Mouse (Mus musculus): Measurements from ENCODE around the gene Cryz.

The Cryz gene

DNA sequence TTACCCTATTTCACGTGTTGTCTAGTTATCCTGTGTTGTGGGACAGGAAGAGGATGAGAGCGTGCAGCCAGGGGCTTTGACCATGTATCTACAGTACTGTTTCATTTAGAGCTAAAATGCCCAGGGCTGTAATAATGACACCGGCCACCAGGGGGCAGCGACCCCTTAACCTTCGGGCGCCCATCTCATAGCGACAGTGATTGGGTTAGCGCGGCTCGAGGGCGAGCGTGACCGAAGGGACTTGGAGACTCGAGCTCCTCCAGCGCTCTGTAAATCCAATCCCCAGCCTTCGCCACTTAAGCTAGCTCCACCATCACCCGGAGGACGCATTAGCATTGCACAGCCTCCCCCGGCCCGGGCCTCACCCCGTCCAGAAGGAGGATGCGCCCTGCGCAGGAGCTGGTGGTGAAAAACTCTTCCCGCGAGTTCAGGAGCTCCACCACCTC, at the start of gene Cryz:
Cryz (plus strand) TSS at position 224 of the 446 bp plus-strand sequence.
- in situ Hi-C loops (cut with MboI; ENCODE audit: low pct_unique_long_range_greater_than_20kb in 1 of 2, low sequenced_read_pairs in 2 of 2, unreplicated experiment in 1 of 2): no loop called here

DNA sequence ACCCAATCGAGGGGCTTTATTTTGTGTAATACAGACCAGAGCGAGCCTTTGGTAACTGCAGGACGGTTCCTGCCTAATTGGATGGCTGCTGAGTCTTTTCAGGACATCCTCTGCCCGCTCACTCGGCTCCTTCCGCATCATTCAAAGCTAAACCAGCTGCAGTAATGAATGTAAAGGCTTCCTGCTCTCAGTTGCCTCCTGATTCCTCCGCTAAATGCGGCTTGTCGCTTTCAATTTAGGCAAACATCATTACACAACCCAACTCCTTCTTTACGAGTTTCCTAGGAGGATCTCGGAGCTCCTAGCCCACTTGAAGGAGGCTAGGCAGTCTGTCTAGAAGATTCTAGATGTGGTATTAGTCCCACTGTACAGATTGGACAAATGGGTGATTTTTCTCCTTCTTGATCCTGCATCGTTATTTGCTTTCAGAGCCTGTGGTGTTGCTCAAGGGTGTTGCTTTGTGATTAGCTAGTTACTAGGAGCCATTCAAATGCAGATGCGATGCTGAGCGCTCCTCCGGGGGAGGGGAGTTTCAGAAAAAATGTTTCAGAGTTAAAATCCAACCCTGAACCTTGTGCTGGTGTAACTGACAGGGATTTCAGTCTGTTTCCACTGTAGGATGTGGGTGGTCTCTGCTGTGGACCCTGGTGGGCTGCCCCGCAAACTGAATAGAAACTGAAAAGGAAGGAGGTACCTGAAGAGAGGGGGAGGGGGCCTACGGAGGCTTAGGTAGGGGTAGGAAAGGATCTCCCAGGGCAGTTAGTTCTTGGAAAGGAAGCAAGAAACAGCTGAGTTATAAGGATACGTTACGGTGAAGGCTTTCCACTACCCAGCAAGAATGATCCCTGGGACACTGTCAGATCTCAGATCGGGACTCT, 48.7 kb upstream of the Cryz start:
- in situ Hi-C loops (cut with MboI; ENCODE audit: low pct_unique_long_range_greater_than_20kb in 1 of 2, low sequenced_read_pairs in 2 of 2, unreplicated experiment in 1 of 2): no loop called here

DNA sequence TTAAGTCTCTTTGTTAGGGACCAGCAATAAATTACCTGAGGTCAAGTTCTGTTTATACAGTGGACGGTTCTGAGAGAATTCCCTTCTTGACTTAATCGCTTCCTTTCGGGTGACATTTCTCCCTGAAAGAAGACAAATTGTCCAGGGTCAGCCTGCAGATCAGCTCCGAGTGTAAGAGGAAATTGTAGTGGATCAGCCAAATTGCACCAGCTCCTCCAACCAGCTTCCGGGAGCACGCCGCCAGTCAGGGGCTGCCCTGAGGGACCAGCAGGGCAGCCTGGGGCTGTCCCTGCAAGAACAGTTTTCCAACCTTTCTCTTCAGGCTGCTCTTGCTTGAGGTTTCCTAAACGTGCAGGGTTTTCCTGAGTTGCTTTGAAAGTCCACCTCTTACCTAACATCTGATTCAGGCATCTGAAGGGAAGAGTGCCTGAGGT, 47.6 kb upstream of the Cryz start:
- in situ Hi-C loops (cut with MboI; ENCODE audit: low pct_unique_long_range_greater_than_20kb in 1 of 2, low sequenced_read_pairs in 2 of 2, unreplicated experiment in 1 of 2): no loop called here

DNA sequence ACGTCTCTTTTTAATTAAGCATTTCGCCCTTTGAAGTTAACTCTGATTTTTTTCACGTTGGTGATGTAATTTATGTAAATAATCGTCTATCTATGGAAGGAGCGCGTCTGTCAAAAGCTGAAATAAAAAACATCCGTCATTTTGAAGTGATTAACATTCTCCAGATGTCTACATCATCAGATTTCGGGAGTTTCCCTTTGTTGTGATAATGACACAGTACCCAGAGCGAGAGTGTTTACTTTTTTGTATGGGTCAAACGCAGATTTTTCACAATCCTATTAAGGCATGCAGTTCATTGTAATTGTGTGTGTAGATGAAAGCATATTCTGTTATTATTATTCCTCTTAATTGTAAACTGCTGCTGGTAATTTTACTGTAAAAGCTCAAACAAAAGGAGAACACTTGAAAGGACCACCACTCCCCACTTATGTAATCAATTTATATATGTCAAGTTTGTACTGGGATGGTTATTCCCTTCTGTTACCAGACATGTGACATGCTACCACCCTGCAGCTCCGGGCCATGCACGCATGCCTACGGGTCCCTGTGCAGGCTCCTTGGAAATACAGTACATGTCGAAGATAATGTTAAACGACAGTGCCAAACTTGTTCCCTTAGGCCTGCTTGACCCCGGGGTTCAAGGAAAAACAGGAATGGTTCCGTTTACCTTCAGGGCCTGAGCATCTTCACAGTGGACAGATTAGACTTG, 46.0 kb upstream of the Cryz start:
- in situ Hi-C loops (cut with MboI; ENCODE audit: low pct_unique_long_range_greater_than_20kb in 1 of 2, low sequenced_read_pairs in 2 of 2, unreplicated experiment in 1 of 2): loop anchor here (25.0 kb wide), 2 partner anchors 238 to 588 kb away; partner anchors contain the start of gene Slc44a5 (in 2 of the 2)

DNA sequence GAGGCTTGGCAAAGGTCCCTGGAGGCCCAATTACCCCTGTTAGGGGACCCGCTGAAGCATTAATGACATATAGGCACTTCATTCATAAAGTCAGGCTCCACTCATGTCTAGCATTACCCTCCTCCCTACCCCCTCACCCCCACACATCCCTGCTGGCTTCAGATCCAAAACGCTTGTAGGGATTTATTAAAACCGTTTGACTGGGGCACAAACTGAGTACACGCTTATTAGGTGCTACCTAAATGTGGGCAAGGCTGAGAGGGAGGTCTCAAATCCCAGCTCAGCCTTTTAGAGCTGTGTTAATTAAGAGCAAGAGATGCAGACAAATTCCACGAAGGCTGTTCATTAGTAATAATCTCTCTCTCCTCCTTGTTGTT, 45.5 kb upstream of the Cryz start:
- in situ Hi-C loops (cut with MboI; ENCODE audit: low pct_unique_long_range_greater_than_20kb in 1 of 2, low sequenced_read_pairs in 2 of 2, unreplicated experiment in 1 of 2): loop anchor here (25.0 kb wide), 2 partner anchors 239 to 589 kb away; partner anchors contain the start of gene Slc44a5 (in 2 of the 2)

DNA sequence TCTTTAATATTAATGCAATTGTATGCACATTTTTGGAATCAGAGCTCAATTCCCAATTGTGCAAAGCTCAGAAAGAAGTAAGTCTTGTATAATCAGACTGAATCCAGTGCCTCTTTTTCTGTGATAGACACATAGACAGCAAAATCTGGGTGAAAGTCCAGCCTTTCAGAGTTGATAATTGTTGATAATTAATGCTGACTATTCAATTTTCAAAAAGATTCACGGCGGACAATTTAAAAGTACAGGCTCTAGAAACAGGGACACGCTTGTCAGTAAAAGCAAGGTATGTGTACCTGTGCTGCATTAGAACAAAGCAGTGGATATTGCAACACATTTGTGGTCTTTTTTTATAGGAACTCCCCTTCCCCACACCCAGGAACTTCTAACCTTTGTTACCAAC, 34.3 kb upstream of the Cryz start:
- in situ Hi-C loops (cut with MboI; ENCODE audit: low pct_unique_long_range_greater_than_20kb in 1 of 2, low sequenced_read_pairs in 2 of 2, unreplicated experiment in 1 of 2): loop anchor here (25.0 kb wide), 2 partner anchors 250 to 600 kb away; partner anchors contain the start of gene Slc44a5 (in 2 of the 2)

DNA sequence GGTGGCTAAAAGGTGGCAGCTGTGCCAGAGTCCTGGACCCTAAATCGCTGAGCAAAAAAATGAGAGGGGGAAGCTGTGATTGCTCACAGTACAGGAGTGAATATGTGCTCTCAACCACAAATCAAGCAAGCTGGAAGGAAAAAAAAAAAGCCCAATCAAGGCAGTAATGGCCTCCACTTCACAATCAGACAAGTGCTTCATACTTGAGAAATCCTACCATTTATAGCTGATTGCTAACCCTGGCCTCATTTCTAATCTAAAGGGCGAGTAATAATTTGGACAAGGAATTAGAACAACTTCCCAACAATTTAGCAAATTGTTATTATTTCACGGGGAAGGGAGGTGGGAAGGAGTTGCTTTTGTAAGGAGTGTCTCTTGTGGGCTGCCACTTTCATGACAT, 31.1 kb upstream of the Cryz start:
- in situ Hi-C loops (cut with MboI; ENCODE audit: low pct_unique_long_range_greater_than_20kb in 1 of 2, low sequenced_read_pairs in 2 of 2, unreplicated experiment in 1 of 2): loop anchor here (25.0 kb wide), 2 partner anchors 253 to 603 kb away; partner anchors contain the start of gene Slc44a5 (in 2 of the 2)

DNA sequence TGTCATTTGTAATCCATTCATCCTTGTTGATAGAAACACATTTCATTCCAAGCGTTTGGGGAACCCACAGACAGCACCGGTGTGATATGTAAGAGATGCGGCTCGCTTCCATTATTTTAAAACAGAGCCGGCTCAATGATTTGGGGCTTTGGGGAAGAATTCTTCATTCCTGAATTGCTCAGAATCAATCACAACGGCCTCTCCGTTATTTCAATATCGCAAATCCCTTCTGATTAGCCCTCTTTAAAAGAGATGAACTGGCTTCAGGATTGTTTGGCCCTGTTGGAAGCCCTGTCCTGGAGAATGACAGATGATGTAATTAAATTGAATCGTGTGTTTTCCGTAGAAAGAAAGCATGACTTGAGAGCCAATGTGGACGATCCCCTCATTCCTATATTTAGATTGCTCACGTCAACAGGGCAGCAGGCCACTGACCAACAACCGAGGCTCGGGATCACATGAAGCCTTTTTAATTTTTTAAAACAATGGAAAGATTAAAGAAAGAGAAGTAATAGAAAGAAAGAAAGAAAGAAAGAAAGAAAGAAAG, 26.4 kb upstream of the Cryz start:
- in situ Hi-C loops (cut with MboI; ENCODE audit: low pct_unique_long_range_greater_than_20kb in 1 of 2, low sequenced_read_pairs in 2 of 2, unreplicated experiment in 1 of 2): loop anchor here (5.0 to 25.0 kb wide), 4 partner anchors 253 to 608 kb away; partner anchors contain the start of gene Slc44a5 (in 2 of the 2)

DNA sequence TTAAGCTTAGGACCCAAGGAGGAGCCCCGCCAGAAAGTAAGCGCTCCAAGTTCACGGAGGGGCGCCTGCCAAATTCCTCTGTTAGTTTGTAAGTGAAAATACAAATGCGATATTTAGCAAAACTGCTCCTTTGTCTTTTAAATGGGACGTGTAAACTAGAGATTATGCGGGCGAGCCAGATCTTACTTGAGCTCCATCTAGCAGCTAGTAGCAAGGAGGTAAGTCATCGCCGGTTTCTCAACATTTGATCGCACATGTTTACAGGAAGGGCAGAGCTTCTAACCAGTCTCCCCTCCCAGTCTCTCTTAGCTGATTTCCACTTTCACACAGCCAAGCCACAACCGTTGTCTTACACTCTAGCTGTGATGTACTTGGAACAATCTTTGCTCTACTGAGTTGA, 25.7 kb upstream of the Cryz start:
- in situ Hi-C loops (cut with MboI; ENCODE audit: low pct_unique_long_range_greater_than_20kb in 1 of 2, low sequenced_read_pairs in 2 of 2, unreplicated experiment in 1 of 2): loop anchor here (5.0 to 25.0 kb wide), 4 partner anchors 253 to 608 kb away; partner anchors contain the start of gene Slc44a5 (in 2 of the 2)

DNA sequence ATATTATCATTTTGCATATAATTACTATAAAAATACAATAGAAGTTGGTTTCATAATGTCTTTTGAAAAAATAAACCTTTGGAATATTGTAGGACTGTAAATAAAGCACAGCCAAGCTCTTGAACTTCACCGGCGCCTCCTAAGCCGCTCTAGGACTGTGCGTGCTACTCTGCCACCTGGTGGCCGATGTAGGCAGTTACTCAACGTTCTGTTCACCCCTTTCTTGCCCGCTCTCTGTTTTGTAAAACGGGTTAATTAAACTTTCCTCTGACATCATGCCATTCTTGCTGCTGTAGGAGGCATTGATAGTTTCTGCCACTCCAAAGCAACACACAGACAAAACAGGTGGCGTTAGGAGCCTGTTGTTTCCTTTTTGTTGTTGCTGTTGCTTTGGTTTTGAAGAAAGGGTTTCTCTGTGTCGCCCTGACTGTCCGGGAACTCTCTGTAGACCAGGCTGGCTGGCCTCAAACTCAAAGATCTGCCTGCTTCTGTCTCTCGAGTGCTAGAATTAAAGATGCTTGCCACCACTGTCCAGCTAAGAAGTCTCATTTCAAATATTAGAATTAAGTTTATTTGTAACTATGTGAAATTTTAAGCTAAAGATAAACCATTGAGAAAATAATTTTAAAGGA, 24.1 kb upstream of the Cryz start:
- in situ Hi-C loops (cut with MboI; ENCODE audit: low pct_unique_long_range_greater_than_20kb in 1 of 2, low sequenced_read_pairs in 2 of 2, unreplicated experiment in 1 of 2): loop anchor here (5.0 to 25.0 kb wide), 4 partner anchors 255 to 610 kb away; partner anchors contain the start of gene Slc44a5 (in 2 of the 2)

DNA sequence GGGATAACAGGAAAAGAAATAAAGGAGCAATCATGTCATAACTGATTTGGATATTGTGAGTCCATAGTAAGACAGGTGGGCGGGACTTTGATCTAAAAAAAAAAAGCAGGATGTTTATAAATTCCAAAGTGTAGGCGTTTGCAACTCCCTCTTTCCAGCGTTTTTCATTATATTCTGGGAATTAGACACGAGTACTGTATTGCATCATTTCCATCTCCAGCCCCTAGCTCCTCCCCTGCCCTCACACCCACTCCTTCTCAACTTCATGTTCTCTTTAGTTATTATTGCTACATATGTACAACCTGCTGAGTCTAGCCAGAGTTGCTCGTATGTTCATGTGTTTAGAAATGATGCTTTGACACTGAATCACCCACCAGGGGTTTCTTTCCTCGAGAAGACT, 22.8 kb upstream of the Cryz start:
- in situ Hi-C loops (cut with MboI; ENCODE audit: low pct_unique_long_range_greater_than_20kb in 1 of 2, low sequenced_read_pairs in 2 of 2, unreplicated experiment in 1 of 2): loop anchor here (5.0 to 25.0 kb wide), 4 partner anchors 256 to 611 kb away; partner anchors contain the start of gene Slc44a5 (in 2 of the 2)

DNA sequence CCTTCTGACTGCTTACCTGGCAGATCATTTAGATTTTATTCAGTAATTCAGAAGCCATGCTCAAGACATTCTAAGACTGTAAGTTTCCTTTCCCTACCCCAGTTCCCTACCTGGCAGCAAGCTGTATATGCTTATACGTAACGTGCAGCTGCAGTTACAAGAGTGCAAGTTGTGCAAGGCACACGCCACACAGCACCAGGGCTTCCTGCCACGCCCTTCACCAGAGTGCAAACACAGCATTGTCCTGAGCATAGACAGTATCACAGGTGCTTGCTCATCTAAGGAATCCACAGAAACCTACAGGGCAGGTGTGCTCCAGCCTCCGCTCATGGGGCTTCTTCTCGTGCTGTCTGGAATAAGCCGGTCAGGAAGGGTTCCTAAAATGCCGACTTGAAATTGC, 18.6 kb upstream of the Cryz start:
- in situ Hi-C loops (cut with MboI; ENCODE audit: low pct_unique_long_range_greater_than_20kb in 1 of 2, low sequenced_read_pairs in 2 of 2, unreplicated experiment in 1 of 2): loop anchor here in 1 of 2 experiments (10.0 kb wide), 1 partner anchor 303 kb away; no protein-coding TSS in a partner anchor

DNA sequence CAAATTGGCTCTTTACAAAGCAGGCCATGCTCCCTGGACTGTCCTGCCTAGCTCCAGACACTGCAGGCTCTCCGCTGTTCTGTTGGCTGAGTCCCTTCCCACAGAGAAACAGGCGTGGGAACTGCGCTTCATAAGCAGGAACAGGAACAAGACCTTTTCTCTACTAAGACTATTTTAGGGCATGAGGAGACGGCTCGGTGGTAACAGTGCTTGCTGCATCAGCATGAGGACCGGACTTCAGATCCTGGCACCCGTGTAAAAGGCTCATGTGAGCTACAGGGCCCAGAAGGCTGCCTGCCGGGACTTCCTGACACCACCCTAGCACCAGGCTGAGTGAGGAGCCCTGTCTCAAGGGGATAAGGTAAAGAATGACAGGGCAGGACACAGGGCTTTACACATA, 12.2 kb upstream of the Cryz start:
- in situ Hi-C loops (cut with MboI; ENCODE audit: low pct_unique_long_range_greater_than_20kb in 1 of 2, low sequenced_read_pairs in 2 of 2, unreplicated experiment in 1 of 2): no loop called here

DNA sequence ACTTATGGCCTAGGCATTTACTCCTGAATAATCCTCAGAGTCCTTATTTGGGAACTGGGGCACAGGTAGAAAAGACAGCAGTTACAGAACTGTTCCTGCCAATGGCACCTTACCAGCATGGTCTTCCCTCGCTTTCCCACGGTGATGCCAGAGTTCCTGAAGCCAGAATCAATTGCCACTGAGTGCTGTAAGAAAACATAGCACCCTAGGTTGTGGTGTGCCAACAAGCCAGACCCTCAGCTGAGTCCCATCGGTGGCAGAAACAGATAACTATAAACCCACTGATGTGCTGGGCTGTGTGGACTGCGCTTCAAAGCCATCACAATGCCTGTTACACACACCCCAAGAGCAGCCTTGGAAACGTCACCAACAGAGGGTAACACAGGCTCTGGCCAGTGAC, 5.5 kb upstream of the Cryz start:
- in situ Hi-C loops (cut with MboI; ENCODE audit: low pct_unique_long_range_greater_than_20kb in 1 of 2, low sequenced_read_pairs in 2 of 2, unreplicated experiment in 1 of 2): no loop called here

DNA sequence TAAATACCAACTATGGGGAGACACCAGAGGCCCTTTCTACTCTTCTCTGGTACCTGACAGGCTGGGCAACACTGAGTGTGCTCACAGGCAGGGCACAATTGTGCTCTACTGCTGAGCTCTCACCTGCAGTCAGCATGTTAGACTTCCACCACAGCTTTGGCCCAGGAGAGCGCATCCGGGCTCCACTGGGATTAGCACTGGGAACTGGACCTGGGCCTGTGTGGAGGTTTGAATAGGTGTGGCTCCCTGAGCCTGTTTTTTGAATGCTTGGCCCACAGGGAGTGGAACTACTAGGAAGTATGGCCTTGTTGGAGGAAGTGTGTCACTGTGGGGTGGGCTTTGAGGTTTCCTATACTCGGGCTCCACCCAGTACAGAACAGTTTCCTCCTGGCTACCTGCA, 4.9 kb upstream of the Cryz start:
- in situ Hi-C loops (cut with MboI; ENCODE audit: low pct_unique_long_range_greater_than_20kb in 1 of 2, low sequenced_read_pairs in 2 of 2, unreplicated experiment in 1 of 2): no loop called here

DNA sequence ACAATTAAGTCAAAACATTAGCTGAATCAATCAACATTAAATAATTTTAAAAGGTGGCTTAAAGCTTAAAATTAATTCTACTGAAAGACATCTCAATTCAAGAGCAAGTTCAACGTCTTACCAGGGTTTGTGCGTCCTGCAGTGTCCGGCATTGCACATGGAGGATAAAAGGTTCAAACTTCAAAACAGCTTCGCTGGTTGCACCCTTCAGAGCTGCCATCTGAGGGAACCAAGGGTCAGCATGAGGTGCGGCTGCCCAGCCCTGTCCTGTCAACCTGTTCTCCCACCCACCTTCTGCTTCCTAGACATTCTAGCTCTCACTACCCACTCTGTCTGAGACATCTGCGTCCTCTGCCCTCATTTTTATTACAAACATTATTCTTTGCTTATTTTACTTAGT, 2.9 kb upstream of the Cryz start:
- in situ Hi-C loops (cut with MboI; ENCODE audit: low pct_unique_long_range_greater_than_20kb in 1 of 2, low sequenced_read_pairs in 2 of 2, unreplicated experiment in 1 of 2): no loop called here

DNA sequence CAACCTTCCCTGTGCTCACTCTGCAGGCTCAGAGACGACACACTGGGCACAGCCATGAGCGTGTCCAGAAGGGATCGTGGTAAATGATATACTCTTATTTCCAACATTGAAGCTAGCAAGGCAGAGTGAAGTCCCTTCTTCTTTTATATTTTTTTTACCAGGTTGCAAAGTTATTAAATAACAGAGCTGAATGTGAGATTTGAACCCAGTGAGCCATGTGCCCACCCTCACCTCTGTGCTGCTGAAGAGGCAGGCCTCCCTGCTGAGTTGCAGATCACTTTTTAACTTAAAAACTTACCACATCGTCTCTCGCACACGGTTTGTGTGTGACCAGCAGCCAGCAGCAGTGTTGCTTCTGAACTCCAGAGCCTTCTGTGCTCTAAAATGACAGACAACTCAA, 2.4 kb upstream of the Cryz start:
- in situ Hi-C loops (cut with MboI; ENCODE audit: low pct_unique_long_range_greater_than_20kb in 1 of 2, low sequenced_read_pairs in 2 of 2, unreplicated experiment in 1 of 2): no loop called here

DNA sequence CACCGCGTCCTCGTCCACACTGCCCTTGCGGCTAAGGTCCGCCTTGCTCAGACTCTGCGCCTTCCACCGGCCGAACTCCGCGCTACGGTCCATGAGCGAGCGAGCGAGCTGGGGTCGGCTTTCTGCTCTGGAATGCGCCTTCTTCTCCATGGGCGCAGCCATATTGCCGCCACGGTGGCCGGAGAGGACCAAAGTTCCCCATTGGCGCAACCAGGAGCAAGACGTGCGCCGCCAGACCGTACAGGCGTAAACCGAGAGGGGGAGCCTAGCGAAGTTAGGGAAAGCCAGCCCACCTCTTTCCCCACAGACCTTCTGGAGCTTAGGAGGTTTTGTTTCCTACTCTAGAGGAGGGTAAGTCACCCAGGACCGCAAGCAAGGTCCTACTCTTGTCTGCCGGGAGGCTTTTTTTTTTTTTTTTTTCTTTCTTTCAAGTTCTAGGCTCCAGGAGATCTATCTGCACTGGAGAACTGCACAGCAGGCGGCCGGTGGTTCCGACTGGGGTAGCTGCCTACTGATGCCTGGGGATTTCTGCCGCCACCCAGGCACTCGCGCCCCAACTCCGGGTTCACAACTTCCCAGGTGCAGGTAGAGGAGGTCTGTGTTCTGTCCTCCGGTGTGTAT, 533 bp downstream of the Cryz start, which contains the start of gene Tyw3:
Tyw3 (minus strand) TSS at position 171 of the 621 bp plus-strand sequence.
- in situ Hi-C loops (cut with MboI; ENCODE audit: low pct_unique_long_range_greater_than_20kb in 1 of 2, low sequenced_read_pairs in 2 of 2, unreplicated experiment in 1 of 2): no loop called here
